Mouse (Mus musculus): ENCODE measurements around the gene Etv5. TPM values are rescaled to one million over a fixed set of nuclear protein-coding genes. Genes with fewer than 3 reads are reported as not detected.

The Etv5 gene
- total RNA-seq, 2 experiments from 2014 or later: 11.1 to 13.3 TPM

GRCm38 (mm10) chr16:22430211-22430951 lies 9.1 kb downstream of the Etv5 start:
- peak; percentile 8 for DNase-seq

GRCm38 (mm10) chr16:22429377-22429776 lies 10.1 kb downstream of the Etv5 start:
- no peak for DNase-seq

- DNase-seq: peak; percentile 54
These were observed 10.6 kb downstream of the Etv5 start for GRCm38 (mm10) chr16:22428853-22429341.

- no peak for DNase-seq
These were observed 12.7 kb downstream of the Etv5 start for GRCm38 (mm10) chr16:22426866-22427265.

GRCm38 (mm10) chr16:22422256-22422655 lies 17.3 kb downstream of the Etv5 start:
- no peak for DNase-seq

- DNase-seq: no peak
These were observed 21.6 kb downstream of the Etv5 start for GRCm38 (mm10) chr16:22417931-22418330.

- DNase-seq: no peak
These were observed 22.5 kb downstream of the Etv5 start for GRCm38 (mm10) chr16:22417044-22417443.

GRCm38 (mm10) chr16:22416140-22416848 lies 23.2 kb downstream of the Etv5 start:
- no peak for DNase-seq

GRCm38 (mm10) chr16:22414205-22414754 lies 25.2 kb downstream of the Etv5 start:
- no peak for DNase-seq

- no peak for DNase-seq
These were observed 26.9 kb downstream of the Etv5 start for GRCm38 (mm10) chr16:22412459-22413229.

GRCm38 (mm10) chr16:22411764-22412163 lies 27.8 kb downstream of the Etv5 start:
- DNase-seq: no peak

- DNase-seq: no peak
These were observed 29.5 kb downstream of the Etv5 start for GRCm38 (mm10) chr16:22410000-22410399.

GRCm38 (mm10) chr16:22408642-22409360 lies 30.7 kb downstream of the Etv5 start:
- DNase-seq: no peak

GRCm38 (mm10) chr16:22406747-22407146 lies 32.8 kb downstream of the Etv5 start:
- no peak for DNase-seq

- DNase-seq: no peak
These were observed 33.5 kb downstream of the Etv5 start for GRCm38 (mm10) chr16:22406050-22406449.

- no peak for DNase-seq
These were observed 34.0 kb downstream of the Etv5 start for GRCm38 (mm10) chr16:22405492-22405891.

GRCm38 (mm10) chr16:22403715-22404114 lies 35.8 kb downstream of the Etv5 start:
- no peak for DNase-seq

- no peak for DNase-seq
These were observed 36.9 kb downstream of the Etv5 start for GRCm38 (mm10) chr16:22402600-22402999.

- DNase-seq: no peak
These were observed 39.3 kb downstream of the Etv5 start for GRCm38 (mm10) chr16:22400226-22400625.

GRCm38 (mm10) chr16:22398784-22399453 lies 40.6 kb downstream of the Etv5 start:
- no peak for DNase-seq

- no peak for DNase-seq
These were observed 41.2 kb downstream of the Etv5 start for GRCm38 (mm10) chr16:22398354-22398753.
